Mouse (Mus musculus): ENCODE measurements around the gene Mpv17l2.

DNA sequence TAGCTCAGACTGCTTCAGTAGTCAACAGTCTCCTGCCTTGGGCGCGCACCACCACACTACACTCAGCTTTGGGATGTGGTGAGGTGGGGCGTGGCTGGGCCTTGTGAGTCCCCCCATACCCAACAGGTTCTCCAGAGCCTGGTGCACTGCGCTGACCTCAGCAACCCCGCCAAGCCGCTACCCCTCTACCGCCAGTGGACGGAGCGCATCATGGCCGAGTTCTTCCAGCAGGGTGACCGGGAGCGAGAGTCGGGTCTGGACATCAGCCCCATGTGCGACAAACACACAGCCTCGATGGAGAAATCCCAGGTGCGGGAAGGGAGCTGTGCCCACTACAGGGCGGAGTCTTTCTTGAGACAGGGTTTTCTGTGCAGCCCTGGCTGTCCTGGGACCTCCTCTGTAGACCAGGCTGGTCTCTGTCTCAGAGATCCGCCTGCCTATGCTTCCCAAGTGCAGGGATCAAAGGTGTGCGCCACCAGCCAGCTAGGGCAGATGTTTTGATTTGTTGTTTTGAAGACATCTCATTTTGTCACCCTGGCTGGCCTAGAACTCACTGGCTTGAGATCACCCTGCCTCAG lies 11.6 kb downstream of the Mpv17l2 start:
- TF ChIP-seq CTCF (IDR thresholded peaks at IDR 0.05; ENCODE audit: low read depth, low read length) (no peak), TAL1 (conservative IDR thresholded peaks at IDR 0.05; ENCODE audit: low read depth, low read length) (no peak), GATA1 (IDR thresholded peaks at IDR 0.05; ENCODE audit: borderline replicate concordance, low read length) (no peak), POLR2AphosphoS5 (IDR thresholded peaks at IDR 0.05; ENCODE audit: insufficient replicate concordance, low read depth, low read length) (no peak), GATA2 (IDR thresholded peaks at IDR 0.05; ENCODE audit: borderline replicate concordance, low read depth, low read length) (no peak)

Measured in G1E (cell line).